Mouse (Mus musculus) liver, adult 2 months (tissue): Measurements from ENCODE around the gene Rara.

ENCODE experiments used
- CTCF ChIP-seq: fragments of 200-500 bp; IDR thresholded peaks from 2 replicates; pipeline ENCODE4 v1.5.1; 2011; ENCODE audit warnings: low read depth, low read length, control low read depth
- POLR2A ChIP-seq: fragments of 200-500 bp; IDR thresholded peaks from 2 replicates; pipeline ENCODE4 v1.6.1; 2011; ENCODE audit warnings: low read length, control low read depth; ENCODE audit not compliant: insufficient read depth; ENCODE audit errors: extremely low read depth

GRCm38 (mm10) chr11:98937410-98937913 is 9.8 kb downstream of the Rara start:
- 0 out of 2 replicates have a peak, but pooled peaks have one; percentile 28 for TF ChIP-seq POLR2A
- no peak for TF ChIP-seq CTCF
